Mouse (Mus musculus): ENCODE results near the gene St6galnac5.

GRCm38 (mm10) chr3:152770056-152770455 lies 212.0 kb downstream of the St6galnac5 start:
- TF ChIP-seq CTCF (IDR thresholded peaks at IDR 0.05; ENCODE audit: extremely low read depth, insufficient read depth, insufficient read length, insufficient replicate concordance) = no peak
- TF ChIP-seq POLR2A (IDR thresholded peaks at IDR 0.05; ENCODE audit: low read depth, low read length) = no peak

Data from spleen, adult 2 months (tissue).